Mouse (Mus musculus): ENCODE results near the gene Cdan1. TPM values are rescaled to one million over a fixed set of nuclear protein-coding genes. Genes with fewer than 3 reads are reported as not detected.

Cdan1 gene
- polyA plus RNA-seq, 1 experiment from 2014 or later = 6.5 TPM

- Histone ChIP-seq H3K4me1 (replicated peaks; ENCODE audit: control insufficient read depth, insufficient read depth, low read length) (peaks cover 6% of the 10 kb centered on the region), H3K36me3 (ENCODE audit: control insufficient read depth, insufficient read depth, low read length) (peaks cover 80% of the 10 kb centered on the region), H3K9me3 (ENCODE audit: control insufficient read depth, low read length) (no peaks in the 10 kb centered on the region), H3K4me2 (ENCODE audit: low read depth, low read length) (no peak overlapping the region), H3K27ac (ENCODE audit: low read length) (no peak overlapping the region), H3K4me3 (ENCODE audit: low read length) (no peak overlapping the region), H3K27me3 (ENCODE audit: control insufficient read depth, insufficient read depth, low read depth, low read length) (no peaks in the 10 kb centered on the region), H3K9ac (ENCODE audit: low read length) (no peak overlapping the region)
- ATAC-seq (ENCODE audit: low read depth) = no peak
- WGBS = 75% methylated on average over 6 of the region's 6 CpGs
Observed at GRCm38 (mm10) chr2:120724176-120724575, 125.8 kb downstream of the Cdan1 start.

- ATAC-seq (ENCODE audit: low read depth) = no peak
- Histone ChIP-seq H3K27ac (ENCODE audit: low read length) (no peak overlapping the region), H3K4me3 (ENCODE audit: low read length) (no peak overlapping the region), H3K4me2 (ENCODE audit: low read depth, low read length) (no peak overlapping the region), H3K27me3 (ENCODE audit: control insufficient read depth, insufficient read depth, low read depth, low read length) (no peaks in the 10 kb centered on the region), H3K4me1 (replicated peaks; ENCODE audit: control insufficient read depth, insufficient read depth, low read length) (peaks cover under 1% of the 10 kb centered on the region), H3K36me3 (ENCODE audit: control insufficient read depth, insufficient read depth, low read length) (peaks cover 84% of the 10 kb centered on the region), H3K9me3 (ENCODE audit: control insufficient read depth, low read length) (no peaks in the 10 kb centered on the region), H3K9ac (ENCODE audit: low read length) (no peak overlapping the region)
- WGBS = 70% methylated on average over 4 of the region's 4 CpGs
Observed at GRCm38 (mm10) chr2:120723621-120724020, 126.3 kb downstream of the Cdan1 start.

- H3K9me3 ChIP-seq (ENCODE audit: control insufficient read depth, low read length) = no peaks in the 10 kb centered on the region
- no peak overlapping the region for H3K27ac ChIP-seq (ENCODE audit: low read length)
- H3K27me3 ChIP-seq (ENCODE audit: control insufficient read depth, insufficient read depth, low read depth, low read length) = no peaks in the 10 kb centered on the region
- ATAC-seq (ENCODE audit: low read depth) = no peak
- no peak overlapping the region for H3K4me2 ChIP-seq (ENCODE audit: low read depth, low read length)
- no peaks in the 10 kb centered on the region for H3K4me1 ChIP-seq (replicated peaks; ENCODE audit: control insufficient read depth, insufficient read depth, low read length)
- peaks cover 81% of the 10 kb centered on the region for H3K36me3 ChIP-seq (ENCODE audit: control insufficient read depth, insufficient read depth, low read length)
- 75% methylated on average over 8 of the region's 8 CpGs for WGBS
- H3K9ac ChIP-seq (ENCODE audit: low read length) = no peak overlapping the region
- H3K4me3 ChIP-seq (ENCODE audit: low read length) = no peak overlapping the region
Observed at GRCm38 (mm10) chr2:120722491-120722890, 127.4 kb downstream of the Cdan1 start.

GRCm38 (mm10) chr2:120721911-120722310, 128.0 kb downstream of the Cdan1 start:
- Histone ChIP-seq H3K4me3 (ENCODE audit: low read length) (no peak overlapping the region), H3K36me3 (ENCODE audit: control insufficient read depth, insufficient read depth, low read length) (peaks cover 82% of the 10 kb centered on the region), H3K9ac (ENCODE audit: low read length) (no peak overlapping the region), H3K27me3 (ENCODE audit: control insufficient read depth, insufficient read depth, low read depth, low read length) (no peaks in the 10 kb centered on the region), H3K27ac (ENCODE audit: low read length) (no peak overlapping the region), H3K4me2 (ENCODE audit: low read depth, low read length) (no peak overlapping the region), H3K4me1 (replicated peaks; ENCODE audit: control insufficient read depth, insufficient read depth, low read length) (no peaks in the 10 kb centered on the region), H3K9me3 (ENCODE audit: control insufficient read depth, low read length) (no peaks in the 10 kb centered on the region)
- no peak for ATAC-seq (ENCODE audit: low read depth)
- WGBS = 88% methylated on average over 2 of the region's 2 CpGs

- Histone ChIP-seq H3K9ac (ENCODE audit: low read length) (no peak overlapping the region), H3K36me3 (ENCODE audit: control insufficient read depth, insufficient read depth, low read length) (peaks cover 74% of the 10 kb centered on the region), H3K4me1 (replicated peaks; ENCODE audit: control insufficient read depth, insufficient read depth, low read length) (no peaks in the 10 kb centered on the region), H3K4me3 (ENCODE audit: low read length) (no peak overlapping the region), H3K9me3 (ENCODE audit: control insufficient read depth, low read length) (no peaks in the 10 kb centered on the region), H3K4me2 (ENCODE audit: low read depth, low read length) (no peak overlapping the region), H3K27ac (ENCODE audit: low read length) (no peak overlapping the region), H3K27me3 (ENCODE audit: control insufficient read depth, insufficient read depth, low read depth, low read length) (no peaks in the 10 kb centered on the region)
- no peak for ATAC-seq (ENCODE audit: low read depth)
- 93% methylated on average over 6 of the region's 6 CpGs for WGBS
Observed at GRCm38 (mm10) chr2:120720821-120721220, 129.1 kb downstream of the Cdan1 start.

- Histone ChIP-seq H3K4me2 (ENCODE audit: low read depth, low read length) (no peak overlapping the region), H3K9me3 (ENCODE audit: control insufficient read depth, low read length) (no peaks in the 10 kb centered on the region), H3K4me1 (replicated peaks; ENCODE audit: control insufficient read depth, insufficient read depth, low read length) (no peaks in the 10 kb centered on the region), H3K36me3 (ENCODE audit: control insufficient read depth, insufficient read depth, low read length) (peaks cover 64% of the 10 kb centered on the region), H3K9ac (ENCODE audit: low read length) (no peak overlapping the region), H3K27ac (ENCODE audit: low read length) (no peak overlapping the region), H3K27me3 (ENCODE audit: control insufficient read depth, insufficient read depth, low read depth, low read length) (no peaks in the 10 kb centered on the region), H3K4me3 (ENCODE audit: low read length) (no peak overlapping the region)
- no peak for ATAC-seq (ENCODE audit: low read depth)
- WGBS = 97% methylated on average over 8 of the region's 8 CpGs
Observed at GRCm38 (mm10) chr2:120718496-120718895, 131.4 kb downstream of the Cdan1 start.

- ATAC-seq (ENCODE audit: low read depth) = no peak
- peaks cover 35% of the 10 kb centered on the region for H3K36me3 ChIP-seq (ENCODE audit: control insufficient read depth, insufficient read depth, low read length)
Observed at GRCm38 (mm10) chr2:120713441-120713840, 136.5 kb downstream of the Cdan1 start.

GRCm38 (mm10) chr2:120710948-120711347, 139.0 kb downstream of the Cdan1 start:
- H3K27me3 ChIP-seq (ENCODE audit: control insufficient read depth, insufficient read depth, low read depth, low read length) = no peaks in the 10 kb centered on the region
- no peak overlapping the region for H3K27ac ChIP-seq (ENCODE audit: low read length)
- no peaks in the 10 kb centered on the region for H3K4me1 ChIP-seq (replicated peaks; ENCODE audit: control insufficient read depth, insufficient read depth, low read length)
- no peaks in the 10 kb centered on the region for H3K9me3 ChIP-seq (ENCODE audit: control insufficient read depth, low read length)
- H3K9ac ChIP-seq (ENCODE audit: low read length) = no peak overlapping the region
- H3K4me3 ChIP-seq (ENCODE audit: low read length) = no peak overlapping the region
- no peak for ATAC-seq (ENCODE audit: low read depth)
- no peak overlapping the region for H3K4me2 ChIP-seq (ENCODE audit: low read depth, low read length)
- H3K36me3 ChIP-seq (ENCODE audit: control insufficient read depth, insufficient read depth, low read length) = peaks cover 24% of the 10 kb centered on the region
- WGBS = 79% methylated on average over 3 of the region's 3 CpGs

More at GRCm38 (mm10) chr2:120713441-120713840, 136.5 kb downstream of the Cdan1 start:
- Histone ChIP-seq H3K9ac (ENCODE audit: low read length) (no peak overlapping the region), H3K27ac (ENCODE audit: low read length) (no peak overlapping the region), H3K4me1 (replicated peaks; ENCODE audit: control insufficient read depth, insufficient read depth, low read length) (no peaks in the 10 kb centered on the region), H3K9me3 (ENCODE audit: control insufficient read depth, low read length) (no peaks in the 10 kb centered on the region), H3K4me2 (ENCODE audit: low read depth, low read length) (no peak overlapping the region), H3K27me3 (ENCODE audit: control insufficient read depth, insufficient read depth, low read depth, low read length) (no peaks in the 10 kb centered on the region), H3K4me3 (ENCODE audit: low read length) (no peak overlapping the region)
- 88% methylated on average over 3 of the region's 3 CpGs for WGBS

GRCm38 (mm10) chr2:120710154-120710553, 139.8 kb downstream of the Cdan1 start:
- Histone ChIP-seq H3K27ac (ENCODE audit: low read length) (no peak overlapping the region), H3K4me1 (replicated peaks; ENCODE audit: control insufficient read depth, insufficient read depth, low read length) (no peaks in the 10 kb centered on the region), H3K9me3 (ENCODE audit: control insufficient read depth, low read length) (no peaks in the 10 kb centered on the region), H3K27me3 (ENCODE audit: control insufficient read depth, insufficient read depth, low read depth, low read length) (no peaks in the 10 kb centered on the region), H3K9ac (ENCODE audit: low read length) (no peak overlapping the region), H3K36me3 (ENCODE audit: control insufficient read depth, insufficient read depth, low read length) (peaks cover 24% of the 10 kb centered on the region), H3K4me3 (ENCODE audit: low read length) (no peak overlapping the region), H3K4me2 (ENCODE audit: low read depth, low read length) (no peak overlapping the region)
- 77% methylated on average over 3 of the region's 3 CpGs for WGBS
- no peak for ATAC-seq (ENCODE audit: low read depth)

GRCm38 (mm10) chr2:120707041-120707440, 142.9 kb downstream of the Cdan1 start:
- no peak overlapping the region for H3K27ac ChIP-seq (ENCODE audit: low read length)
- H3K4me1 ChIP-seq (replicated peaks; ENCODE audit: control insufficient read depth, insufficient read depth, low read length) = no peaks in the 10 kb centered on the region
- no peak overlapping the region for H3K4me2 ChIP-seq (ENCODE audit: low read depth, low read length)
- no peak overlapping the region for H3K4me3 ChIP-seq (ENCODE audit: low read length)
- peaks cover 5% of the 10 kb centered on the region; the same call in 1 of the 2 replicates for H3K36me3 ChIP-seq (ENCODE audit: control insufficient read depth, insufficient read depth, low read length)
- ATAC-seq (ENCODE audit: low read depth) = no peak
- no peak overlapping the region for H3K9ac ChIP-seq (ENCODE audit: low read length)
- H3K27me3 ChIP-seq (ENCODE audit: control insufficient read depth, insufficient read depth, low read depth, low read length) = no peaks in the 10 kb centered on the region
- no peaks in the 10 kb centered on the region for H3K9me3 ChIP-seq (ENCODE audit: control insufficient read depth, low read length)

All from lung, embryonic 16.5 days (tissue).